Mouse (Mus musculus) skeletal muscle tissue, postnatal 0 days (tissue): ENCODE measurements around the gene Herpud1. TPM values are rescaled to one million over a fixed set of nuclear protein-coding genes. Genes with fewer than 3 reads are reported as not detected.

Source experiments
- polyA plus RNA-seq: library from polyadenylated mRNA; unstranded; fragments of >200 nt; fragmentation: Nextera tagmentation; extraction: Ambion mirVana; gene quantifications from 2 replicates; pipeline ENCODE4 v1.2.1, GENCODE M21; 2015

The Herpud1 gene
- polyA plus RNA-seq, result 84.0 and 92.7 TPM in 2 replicates

DNA sequence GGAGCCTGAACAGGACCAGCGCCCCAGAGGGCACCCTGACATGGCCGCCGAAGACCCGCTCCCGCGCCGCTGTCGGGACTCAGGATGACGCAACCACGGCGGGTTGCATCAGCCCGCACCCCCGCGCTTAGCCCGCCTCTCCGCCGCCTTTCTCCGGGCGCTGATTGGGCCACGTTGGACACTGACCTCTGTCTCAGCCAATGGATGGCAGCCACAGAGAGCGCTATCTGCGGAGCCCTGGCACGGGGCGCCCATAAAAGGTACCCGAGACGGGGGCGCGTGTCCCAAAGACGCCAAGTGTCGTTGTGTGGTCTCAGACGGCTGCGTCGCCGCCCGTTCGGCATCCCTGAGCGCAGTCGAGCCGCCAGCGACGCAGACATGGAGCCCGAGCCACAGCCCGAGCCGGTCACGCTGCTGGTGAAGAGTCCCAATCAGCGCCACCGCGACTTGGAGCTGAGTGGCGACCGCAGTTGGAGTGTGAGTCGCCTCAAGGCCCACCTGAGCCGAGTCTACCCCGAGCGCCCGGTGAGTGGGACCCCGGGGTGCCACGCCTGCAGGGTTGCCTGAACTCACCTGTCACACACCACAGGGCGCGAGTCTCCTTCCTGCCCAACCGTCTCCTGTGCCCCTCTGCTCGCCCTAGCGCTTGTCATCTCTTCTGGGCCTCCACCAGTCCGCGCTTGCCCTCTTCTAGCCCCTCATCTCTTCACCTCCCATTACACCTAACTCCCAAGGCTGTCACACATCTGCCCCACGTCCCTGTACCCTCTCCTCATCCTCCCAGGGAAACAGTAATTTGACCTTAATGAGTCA, at the start of gene Herpud1:
Gene Herpud1 (plus strand): TSS at position 225 of the 813 bp plus-strand sequence.

DNA sequence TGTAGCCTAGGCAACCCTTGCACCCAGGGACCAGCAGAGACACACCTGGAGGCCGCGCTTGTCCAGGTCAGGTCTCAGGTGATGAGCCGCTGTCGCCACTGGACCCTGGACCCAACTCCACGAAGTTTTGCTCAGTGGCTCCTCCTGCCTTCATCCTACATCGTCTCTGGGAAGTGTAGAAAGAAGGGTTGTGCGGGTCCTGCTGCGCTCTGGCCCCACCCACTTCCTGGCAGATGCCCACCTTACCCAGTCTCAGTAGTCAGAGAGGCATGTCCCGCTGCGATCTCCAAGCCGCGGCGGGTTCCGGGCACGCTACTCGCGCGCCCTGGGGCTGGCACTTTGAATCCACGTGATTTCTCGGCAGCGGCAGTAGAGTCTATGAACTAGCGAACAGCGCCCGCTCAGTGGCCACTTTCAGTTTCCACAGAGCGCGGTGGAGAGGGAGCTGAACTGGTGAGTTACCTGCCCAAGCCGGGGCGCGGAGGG, 47.8 kb downstream of the Herpud1 start, which contains the start of gene Nlrc5:
Gene Nlrc5 (plus strand): TSS at position 376 of the 486 bp plus-strand sequence.

Other genes with a start within 250 kb of the Herpud1 start
- gene Mt4, start 249.2 kb upstream of the Herpud1 start, polyA plus RNA-seq, result 0.44 and 1.0 TPM in 2 replicates
- gene Mt3, start 233.8 kb upstream of the Herpud1 start, polyA plus RNA-seq, result 8.8 and 12.0 TPM in 2 replicates
- gene Mt2, start 213.8 kb upstream of the Herpud1 start, polyA plus RNA-seq, result 116 and 127 TPM in 2 replicates
- gene Mt1, start 207.4 kb upstream of the Herpud1 start, polyA plus RNA-seq, result 290 and 376 TPM in 2 replicates
- gene Nup93, start 171.9 kb upstream of the Herpud1 start, polyA plus RNA-seq, result 16.2 and 19.3 TPM in 2 replicates
- gene Slc12a3, start 57.2 kb upstream of the Herpud1 start, polyA plus RNA-seq, result not detected in 2 replicates
- gene Nlrc5, start 47.9 kb downstream of the Herpud1 start, polyA plus RNA-seq, result 0.54 and 1.3 TPM in 2 replicates
- gene Cpne2, start 146.6 kb downstream of the Herpud1 start, polyA plus RNA-seq, result 11.8 and 12.9 TPM in 2 replicates
- gene Rspry1, start 215.5 kb downstream of the Herpud1 start, polyA plus RNA-seq, result 15.9 and 17.0 TPM in 2 replicates
- gene Fam192a, start 215.6 kb downstream of the Herpud1 start, polyA plus RNA-seq, result 27.3 and 35.0 TPM in 2 replicates